Mouse (Mus musculus) stomach, embryonic 15.5 days (tissue): ENCODE data around the gene Dennd5a. TPM values are rescaled to one million over a fixed set of nuclear protein-coding genes. Genes with fewer than 3 reads are reported as not detected.

Source experiments
- ATAC-seq: fragments of 200-750 bp; cut with Nextera tagmentation; 2 replicates; pipeline ENCODE4 v1.8.0; 2017; ENCODE audit warnings: low read depth, moderate number of reproducible peaks, moderate TSS enrichment; ENCODE audit not compliant: insufficient read depth, low FRiP score
- H3K27ac ChIP-seq: fragments of 300-500 bp; sonication (generic); 2 replicates; pipeline ENCODE4 v1.5.1; 2015; ENCODE audit warnings: mild to moderate bottlenecking, inconsistent platforms
- H3K27me3 ChIP-seq: fragments of 300-500 bp; sonication (generic); replicated peaks from 2 replicates; pipeline ENCODE4 v1.6.1; 2015; ENCODE audit warnings: inconsistent platforms
- H3K36me3 ChIP-seq: fragments of 300-500 bp; sonication (generic); 2 replicates; pipeline ENCODE4 v1.6.1; 2015; ENCODE audit warnings: inconsistent platforms
- H3K4me1 ChIP-seq: fragments of 300-500 bp; sonication (generic); 2 replicates; pipeline ENCODE4 v1.6.1; 2015; ENCODE audit warnings: inconsistent platforms
- H3K4me2 ChIP-seq: fragments of 300-500 bp; sonication (generic); 2 replicates; pipeline ENCODE4 v1.6.1; 2015; ENCODE audit warnings: mild to moderate bottlenecking, inconsistent platforms
- H3K4me3 ChIP-seq: fragments of 300-500 bp; sonication (generic); replicated peaks from 2 replicates; pipeline ENCODE4 v1.5.1; 2015; ENCODE audit warnings: inconsistent platforms
- H3K9ac ChIP-seq: fragments of 300-500 bp; sonication (generic); 2 replicates; pipeline ENCODE4 v1.6.1; 2015; ENCODE audit warnings: inconsistent platforms
- H3K9me3 ChIP-seq: fragments of 300-500 bp; sonication (generic); 2 replicates; pipeline ENCODE4 v1.6.1; 2016; ENCODE audit warnings: inconsistent platforms
- WGBS: fragments of 180-500 bp; shearing (Covaris S2); methylation state at CpG from one replicate; pipeline ENCODE4 v1.1.7; 2015; 5-methylcytosine and 5-hydroxymethylcytosine counted together
- polyA plus RNA-seq: library from polyadenylated mRNA; unstranded; fragments of >200 nt; fragmentation: Nextera tagmentation; extraction: Ambion mirVana; gene quantifications from 2 replicates; pipeline ENCODE4 v1.2.1, GENCODE M21; 2015

The Dennd5a gene
- polyA plus RNA-seq, 1 experiment from 2014 or later: 31.1 TPM

GRCm38 (mm10) chr7:109875033-109875432 is 85.2 kb downstream of the Dennd5a start:
- Histone ChIP-seq H3K9ac (no peak overlapping the region), H3K4me1 (no peaks in the 10 kb centered on the region), H3K36me3 (no peaks in the 10 kb centered on the region), H3K27me3 (no peaks in the 10 kb centered on the region), H3K4me2 (no peak overlapping the region), H3K4me3 (no peak overlapping the region), H3K27ac (no peak overlapping the region), H3K9me3 (no peaks in the 10 kb centered on the region)
- no peak for ATAC-seq

- Histone ChIP-seq H3K27ac (no peak overlapping the region), H3K27me3 (no peaks in the 10 kb centered on the region), H3K9me3 (no peaks in the 10 kb centered on the region), H3K36me3 (no peaks in the 10 kb centered on the region), H3K4me3 (no peak overlapping the region), H3K9ac (no peak overlapping the region), H3K4me2 (no peak overlapping the region), H3K4me1 (no peaks in the 10 kb centered on the region)
- WGBS: 45% methylated on average over 5 of the region's 5 CpGs
- no peak for ATAC-seq
Measured at GRCm38 (mm10) chr7:109873170-109873569, 87.1 kb downstream of the Dennd5a start.

- no peak overlapping the region for H3K9ac ChIP-seq
- no peak overlapping the region for H3K4me2 ChIP-seq
- no peaks in the 10 kb centered on the region for H3K36me3 ChIP-seq
Measured at GRCm38 (mm10) chr7:109871232-109871631, 89.0 kb downstream of the Dennd5a start.

GRCm38 (mm10) chr7:109868498-109868897 is 91.8 kb downstream of the Dennd5a start:
- Histone ChIP-seq H3K36me3 (no peaks in the 10 kb centered on the region), H3K4me1 (peaks cover 9% of the 10 kb centered on the region), H3K9me3 (no peaks in the 10 kb centered on the region), H3K4me2 (no peak overlapping the region), H3K9ac (no peak overlapping the region), H3K27ac (no peak overlapping the region), H3K27me3 (peaks cover 18% of the 10 kb centered on the region), H3K4me3 (no peak overlapping the region)
- ATAC-seq: 0 out of 2 replicates have a peak, but pooled peaks have one; percentile 11
- WGBS: 32% methylated on average over 3 of the region's 3 CpGs

More at GRCm38 (mm10) chr7:109871232-109871631, 89.0 kb downstream of the Dennd5a start:
- Histone ChIP-seq H3K27ac (no peak overlapping the region), H3K9me3 (no peaks in the 10 kb centered on the region), H3K4me1 (no peaks in the 10 kb centered on the region), H3K4me3 (no peak overlapping the region), H3K27me3 (0 out of 2 replicates have a peak, but pooled peaks cover 2% of the 10 kb centered on the region)
- ATAC-seq: no peak
- 73% methylated on average over 5 of the region's 5 CpGs for WGBS

GRCm38 (mm10) chr7:109866643-109867042 is 93.6 kb downstream of the Dennd5a start:
- WGBS: 69% methylated on average over 3 of the region's 3 CpGs
- no peak for ATAC-seq
- no peaks in the 10 kb centered on the region for H3K36me3 ChIP-seq

GRCm38 (mm10) chr7:109865370-109866229 is 94.7 kb downstream of the Dennd5a start, which contains the start of gene Scube2:
Gene Scube2, minus strand, starts transcription at chr7:109865679.
- H3K27me3 ChIP-seq: peaks cover 18% of the 10 kb centered on the region
- no peaks in the 10 kb centered on the region for H3K36me3 ChIP-seq
- WGBS: 2% methylated on average over 66 of the region's 69 CpGs
- H3K4me3 ChIP-seq: peak within 1 kb of the TSS; percentile 51
- H3K9ac ChIP-seq: peak within 1 kb of the TSS; percentile 22; the same call in 1 of the 2 replicates
- no peak within 1 kb of the TSS for H3K27ac ChIP-seq
- ATAC-seq: peak; percentile 61
- no peaks in the 10 kb centered on the region for H3K9me3 ChIP-seq
- H3K4me2 ChIP-seq: peak within 1 kb of the TSS; percentile 98
- H3K4me1 ChIP-seq: peaks cover 9% of the 10 kb centered on the region

More at GRCm38 (mm10) chr7:109866643-109867042, 93.6 kb downstream of the Dennd5a start:
- no peak overlapping the region for H3K4me3 ChIP-seq
- peaks cover 18% of the 10 kb centered on the region for H3K27me3 ChIP-seq
- no peak overlapping the region for H3K4me2 ChIP-seq
- H3K4me1 ChIP-seq: peaks cover 9% of the 10 kb centered on the region
- no peak overlapping the region for H3K27ac ChIP-seq
- H3K9me3 ChIP-seq: no peaks in the 10 kb centered on the region
- no peak overlapping the region for H3K9ac ChIP-seq

- peaks cover 9% of the 10 kb centered on the region for H3K4me1 ChIP-seq
- H3K36me3 ChIP-seq: no peaks in the 10 kb centered on the region
- no peak for ATAC-seq
- peaks cover 18% of the 10 kb centered on the region for H3K27me3 ChIP-seq
- no peaks in the 10 kb centered on the region for H3K9me3 ChIP-seq
- H3K4me2 ChIP-seq: no peak overlapping the region
- H3K4me3 ChIP-seq: no peak overlapping the region
- no peak overlapping the region for H3K27ac ChIP-seq
- H3K9ac ChIP-seq: no peak overlapping the region
- WGBS: 28% methylated on average over 4 of the region's 4 CpGs
Measured at GRCm38 (mm10) chr7:109863561-109863960, 96.7 kb downstream of the Dennd5a start.

- no peaks in the 10 kb centered on the region for H3K36me3 ChIP-seq
- H3K27me3 ChIP-seq: peaks cover 12% of the 10 kb centered on the region
- H3K4me2 ChIP-seq: no peak overlapping the region
- H3K9me3 ChIP-seq: no peaks in the 10 kb centered on the region
- no peak overlapping the region for H3K9ac ChIP-seq
- WGBS: 80% methylated on average over 7 of the region's 7 CpGs
- H3K27ac ChIP-seq: no peak overlapping the region
- H3K4me1 ChIP-seq: peaks cover 3% of the 10 kb centered on the region
- ATAC-seq: no peak
- no peak overlapping the region for H3K4me3 ChIP-seq
Measured at GRCm38 (mm10) chr7:109860162-109860561, 100.1 kb downstream of the Dennd5a start.

GRCm38 (mm10) chr7:109859354-109859753 is 100.9 kb downstream of the Dennd5a start:
- WGBS: 38% methylated on average over 6 of the region's 6 CpGs
- Histone ChIP-seq H3K27ac (no peak overlapping the region), H3K9me3 (no peaks in the 10 kb centered on the region), H3K36me3 (no peaks in the 10 kb centered on the region), H3K9ac (no peak overlapping the region), H3K4me1 (no peaks in the 10 kb centered on the region), H3K27me3 (peaks cover 4% of the 10 kb centered on the region), H3K4me3 (no peak overlapping the region), H3K4me2 (no peak overlapping the region)
- peak; percentile 71 for ATAC-seq

- ATAC-seq: peak; percentile 78
- WGBS: 14% methylated on average over 7 of the region's 7 CpGs
- H3K9ac ChIP-seq: no peak overlapping the region
Measured at GRCm38 (mm10) chr7:109852752-109853212, 107.5 kb downstream of the Dennd5a start.

GRCm38 (mm10) chr7:109852017-109852416 is 108.3 kb downstream of the Dennd5a start:
- peaks cover 9% of the 10 kb centered on the region for H3K4me1 ChIP-seq
- WGBS: 73% methylated on average over 7 of the region's 7 CpGs
- no peak overlapping the region for H3K4me2 ChIP-seq
- no peaks in the 10 kb centered on the region for H3K9me3 ChIP-seq
- no peak overlapping the region for H3K27ac ChIP-seq
- no peak overlapping the region for H3K4me3 ChIP-seq
- H3K27me3 ChIP-seq: no peaks in the 10 kb centered on the region
- ATAC-seq: no peak
- no peak overlapping the region for H3K9ac ChIP-seq
- no peaks in the 10 kb centered on the region for H3K36me3 ChIP-seq

More at GRCm38 (mm10) chr7:109852752-109853212, 107.5 kb downstream of the Dennd5a start:
- Histone ChIP-seq H3K4me3 (no peak overlapping the region), H3K4me1 (peaks cover 9% of the 10 kb centered on the region), H3K36me3 (no peaks in the 10 kb centered on the region), H3K27ac (0 out of 2 replicates have a peak overlapping the region, but pooled peaks have one; percentile 16), H3K27me3 (no peaks in the 10 kb centered on the region), H3K4me2 (no peak overlapping the region), H3K9me3 (no peaks in the 10 kb centered on the region)

GRCm38 (mm10) chr7:109850531-109850930 is 109.7 kb downstream of the Dennd5a start:
- no peak for ATAC-seq
- WGBS: 72% methylated on average over 3 of the region's 3 CpGs
- Histone ChIP-seq H3K27me3 (no peaks in the 10 kb centered on the region), H3K27ac (no peak overlapping the region), H3K9ac (no peak overlapping the region), H3K36me3 (no peaks in the 10 kb centered on the region), H3K4me3 (no peak overlapping the region), H3K9me3 (no peaks in the 10 kb centered on the region), H3K4me2 (no peak overlapping the region), H3K4me1 (peaks cover 9% of the 10 kb centered on the region)
